Mouse (Mus musculus) CH12.LX (cell line): ENCODE results near the gene Tpcn1. TPM values are rescaled to one million over a fixed set of nuclear protein-coding genes. Genes with fewer than 3 reads are reported as not detected.

Experiments
- DNase-seq: peaks from one replicate; pipeline ENCODE4 v3.0.0-alpha.2; 2013; ENCODE audit errors: extremely low read depth
- H3K27ac ChIP-seq: 2 replicates; pipeline ENCODE4 v1.5.1; 2012; ENCODE audit warnings: low read depth, mild to moderate bottlenecking, control low read depth, moderate library complexity; ENCODE audit not compliant: insufficient read depth
- H3K27me3 ChIP-seq: replicated peaks from 2 replicates; pipeline ENCODE3; 2012; ENCODE audit warnings: inconsistent platforms
- H3K36me3 ChIP-seq, 2 experiments: replicated peaks in 1 of 2; 2 replicates each; pipeline versions ENCODE3 to v1.6.1; 2012; ENCODE audit warnings: inconsistent platforms in 1 of 2, low read length in 1 of 2, mild to moderate bottlenecking in 1 of 2, mixed read lengths in 1 of 2, moderate library complexity in 1 of 2; ENCODE audit not compliant: control insufficient read depth in 1 of 2, insufficient read depth in 1 of 2
- H3K4me1 ChIP-seq, 2 experiments: 2 replicates each; pipeline ENCODE4 v1.6.1; 2012; ENCODE audit warnings: inconsistent platforms in 1 of 2, moderate library complexity in 1 of 2; ENCODE audit not compliant: insufficient read depth in 2 of 2, control insufficient read depth in 1 of 2
- H3K4me2 ChIP-seq: 2 replicates; pipeline ENCODE4 v1.6.1; 2012; ENCODE audit warnings: low read depth, mild to moderate bottlenecking, control low read depth; ENCODE audit not compliant: poor library complexity, insufficient read depth, severe bottlenecking
- H3K4me3 ChIP-seq, 3 experiments: fragments of 150-350 bp in 1 of 3; sonication (generic) in 1 of 3; replicated peaks in 1 of 3; 2 replicates each; pipeline versions ENCODE3 to v1.5.1; 2011 to 2012; ENCODE audit warnings: low read depth in 2 of 3, low read length in 2 of 3, mild to moderate bottlenecking in 2 of 3, moderate library complexity in 2 of 3, control low read depth in 1 of 3, improper control_type of control experiment in 1 of 3, inconsistent platforms in 1 of 3, mixed read lengths in 1 of 3; ENCODE audit not compliant: poor library complexity in 1 of 3
- H3K79me2 ChIP-seq: replicated peaks from 2 replicates; pipeline ENCODE4 v1.6.1; 2012; ENCODE audit warnings: mild to moderate bottlenecking, moderate library complexity; ENCODE audit not compliant: control insufficient read depth, poor library complexity, insufficient read depth, severe bottlenecking; ENCODE audit errors: extremely low read depth
- H3K9ac ChIP-seq: 2 replicates; pipeline ENCODE4 v1.6.1; 2012; ENCODE audit warnings: low read depth, mild to moderate bottlenecking, control low read depth, moderate library complexity; ENCODE audit not compliant: insufficient read depth
- H3K9me3 ChIP-seq: replicated peaks from 2 replicates; pipeline ENCODE3; 2012; ENCODE audit warnings: low read length, inconsistent platforms, mixed read lengths
- BHLHE40 ChIP-seq: IDR thresholded peaks from 2 replicates; pipeline ENCODE4 v1.6.1; 2011; ENCODE audit warnings: mild to moderate bottlenecking, low read depth, low read length, improper control_type of control experiment
- CHD1 ChIP-seq: IDR thresholded peaks from 2 replicates; pipeline ENCODE4 v1.6.1; 2012; ENCODE audit warnings: low read depth, low read length, improper control_type of control experiment, inconsistent platforms
- CHD2 ChIP-seq: IDR thresholded peaks from 2 replicates; pipeline ENCODE4 v1.6.1; 2011; ENCODE audit warnings: low read length, improper control_type of control experiment
- ELF1 ChIP-seq: IDR thresholded peaks from 2 replicates; pipeline ENCODE4 v1.6.1; 2014; ENCODE audit warnings: low read depth, mild to moderate bottlenecking, inconsistent platforms, low read length, improper control_type of control experiment
- EP300 ChIP-seq: IDR thresholded peaks from 2 replicates; pipeline ENCODE4 v1.6.1; 2011; ENCODE audit warnings: low read length, improper control_type of control experiment
- MAX ChIP-seq: IDR thresholded peaks from 2 replicates; pipeline ENCODE4 v1.6.1; 2011; ENCODE audit warnings: low read length, improper control_type of control experiment
- MEF2A ChIP-seq: IDR thresholded peaks from 2 replicates; pipeline ENCODE4 v1.6.1; 2014; ENCODE audit warnings: low read depth, mild to moderate bottlenecking, inconsistent platforms, low read length, improper control_type of control experiment, borderline replicate concordance
- MXI1 ChIP-seq: IDR thresholded peaks from 2 replicates; pipeline ENCODE4 v1.6.1; 2011; ENCODE audit warnings: mild to moderate bottlenecking, low read depth, low read length, improper control_type of control experiment
- NRF1 ChIP-seq: IDR thresholded peaks from 2 replicates; pipeline ENCODE4 v1.6.1; 2014; ENCODE audit warnings: low read depth, mild to moderate bottlenecking, inconsistent platforms, low read length, improper control_type of control experiment, moderate library complexity
- RAD21 ChIP-seq: IDR thresholded peaks from 2 replicates; pipeline ENCODE4 v1.6.1; 2011; ENCODE audit warnings: low read depth, mild to moderate bottlenecking, low read length, improper control_type of control experiment, moderate library complexity
- SIN3A ChIP-seq: IDR thresholded peaks from 2 replicates; pipeline ENCODE4 v1.6.1; 2012; ENCODE audit warnings: low read length, improper control_type of control experiment, inconsistent platforms
- UBTF ChIP-seq: IDR thresholded peaks from 2 replicates; pipeline ENCODE4 v1.6.1; 2012; ENCODE audit warnings: low read depth, mild to moderate bottlenecking, inconsistent platforms, low read length, improper control_type of control experiment, moderate library complexity
- USF1 ChIP-seq: IDR thresholded peaks from 2 replicates; pipeline ENCODE4 v1.6.1; 2014; ENCODE audit warnings: low read depth, mild to moderate bottlenecking, inconsistent platforms, low read length, improper control_type of control experiment
- USF2 ChIP-seq: conservative IDR thresholded peaks from 2 replicates; pipeline ENCODE4 v1.6.1; 2011; ENCODE audit warnings: low read depth, low read length, improper control_type of control experiment
- ZC3H11A ChIP-seq: IDR thresholded peaks from 2 replicates; pipeline ENCODE4 v1.6.1; 2012; ENCODE audit warnings: low read depth, mild to moderate bottlenecking, inconsistent platforms, low read length, improper control_type of control experiment
- ZKSCAN1 ChIP-seq: IDR thresholded peaks from 2 replicates; pipeline ENCODE4 v1.6.1; 2012; ENCODE audit warnings: low read depth, inconsistent platforms, low read length, improper control_type of control experiment, borderline replicate concordance
- dilution Hi-C: fragments of 300-500 bp; cut with MboI; formaldehyde crosslinking; loops from 2 replicates; pipeline ENCODE4 v1.14.3; 2020; ENCODE audit warnings: low sequenced_read_pairs; ENCODE audit not compliant: extremely low pct_unique_long_range_greater_than_20kb, extremely low pct_ligation_motif_present
- in situ Hi-C: fragments of 300-500 bp; cut with MboI; formaldehyde crosslinking; loops from 3 replicates; pipeline ENCODE4 v1.14.3; 2019; ENCODE audit warnings: low sequenced_read_pairs, low pct_ligation_motif_present, low pct_unique_long_range_greater_than_20kb, mixed read lengths
- polyA plus RNA-seq: library from polyadenylated mRNA; unstranded; fragments of >175 nt; gene quantifications from 2 replicates; pipeline ENCODE4 v1.2.1, GENCODE M21; 2012; ENCODE audit warnings: low read depth; ENCODE audit not compliant: insufficient read length
- total RNA-seq, 2 experiments: library from RNA; depleted of rRNA; stranded (reverse); fragments of 300-350 nt in 1 of 2; fragments of >200 nt in 1 of 2; gene quantifications; 2 replicates each; pipeline ENCODE4 v1.2.3; 2012 to 2014

Tpcn1 gene
- total and polyA plus RNA-seq, 3 experiments: 0.90 to 5.4 (median 2.2) TPM

DNA sequence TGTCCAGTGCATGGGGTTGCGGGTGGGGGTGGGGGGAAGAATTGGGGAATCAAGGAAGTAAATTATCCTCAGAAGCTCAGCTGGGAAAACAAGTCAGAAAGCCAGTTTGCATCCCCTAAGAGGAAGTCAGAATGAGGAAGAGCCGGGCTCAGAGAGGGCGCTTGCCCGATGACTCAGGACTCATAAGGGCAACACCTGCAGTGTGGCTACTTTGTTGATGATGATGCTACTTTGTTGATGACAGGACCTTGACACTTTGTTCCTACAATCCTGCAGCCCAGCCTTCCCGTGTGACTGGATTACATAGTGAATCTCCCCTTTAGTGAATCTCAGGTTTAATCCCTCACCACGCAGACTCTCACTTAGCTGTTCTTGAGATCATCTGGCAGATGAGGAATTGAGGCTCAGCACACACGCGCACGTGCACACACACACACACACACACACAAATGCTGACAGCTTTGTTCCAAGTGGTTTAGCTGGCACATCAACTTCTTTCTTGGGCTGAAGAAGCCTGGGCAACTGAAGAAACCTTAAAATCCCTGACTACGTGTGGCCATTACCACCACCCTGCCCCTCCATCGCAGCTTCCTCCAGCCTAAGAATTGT, 18.1 kb downstream of the Tpcn1 start:
- Histone ChIP-seq H3K9ac (no peak overlapping the region), H3K4me1 (peaks cover 4 to 28% of the 10 kb centered on the region in 2 experiments; a peak in 3 of 4 replicates), H3K27ac (no peak overlapping the region), H3K36me3 (no peaks in the 10 kb centered on the region), H3K4me3 (no peak overlapping the region), H3K4me2 (no peak overlapping the region), H3K27me3 (no peaks in the 10 kb centered on the region), H3K79me2 (no peaks in the 10 kb centered on the region), H3K9me3 (no peaks in the 10 kb centered on the region)
- in situ Hi-C loops (no loop called here), dilution Hi-C loops (no loop called here)
- TF ChIP-seq USF1 (no peak), ZC3H11A (no peak), BHLHE40 (peak; percentile 58), EP300 (peak; percentile 30; the same call in 1 of the 2 replicates)
- peak; percentile 53 for DNase-seq

DNA sequence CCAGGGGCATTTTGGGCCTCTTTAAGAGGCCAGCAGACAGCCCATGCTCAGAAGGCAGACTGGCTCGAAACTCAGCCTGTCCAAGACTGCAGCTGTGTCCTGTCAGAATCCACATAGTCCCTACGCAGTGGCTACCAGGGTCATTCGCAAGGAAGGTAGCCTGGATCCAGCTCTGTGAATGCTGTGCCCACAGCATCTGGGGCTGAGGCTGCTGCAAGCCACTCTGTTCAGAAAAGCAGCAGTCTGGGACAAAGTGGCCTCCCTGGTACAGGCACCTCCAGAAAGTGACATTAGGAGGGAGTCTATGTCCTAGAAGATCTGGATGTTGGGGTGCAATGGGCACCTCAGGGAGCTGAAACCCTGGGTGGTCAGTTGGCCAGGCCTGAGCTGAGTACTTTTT, 18.7 kb downstream of the Tpcn1 start:
- no peak overlapping the region for H3K9ac ChIP-seq
- H3K4me1 ChIP-seq: peaks cover 4 to 28% of the 10 kb centered on the region in 2 experiments; a peak in 3 of 4 replicates
- no peak overlapping the region for H3K4me3 ChIP-seq
- dilution Hi-C loops: no loop called here
- H3K79me2 ChIP-seq: no peaks in the 10 kb centered on the region
- H3K27ac ChIP-seq: no peak overlapping the region
- in situ Hi-C loops: no loop called here
- no peak overlapping the region for H3K4me2 ChIP-seq
- H3K27me3 ChIP-seq: no peaks in the 10 kb centered on the region
- H3K36me3 ChIP-seq: no peaks in the 10 kb centered on the region
- TF ChIP-seq ELF1 (no peak), MXI1 (no peak), CHD1 (no peak), BHLHE40 (no peak), NRF1 (no peak), EP300 (no peak), MAX (no peak), UBTF (no peak), MEF2A (no peak), RAD21 (no peak), ZKSCAN1 (no peak), USF2 (no peak), SIN3A (no peak), ZC3H11A (no peak), CHD2 (no peak)
- no peak for DNase-seq
- no peaks in the 10 kb centered on the region for H3K9me3 ChIP-seq
